Mouse (Mus musculus) WW6 (cell line): ENCODE results near the gene Tom1.

ENCODE experiments used
- DNase-seq: peaks from one replicate; pipeline ENCODE4 v3.0.0-alpha.2; 2013; ENCODE audit warnings: low read depth, low spot score

Tom1 gene

DNA sequence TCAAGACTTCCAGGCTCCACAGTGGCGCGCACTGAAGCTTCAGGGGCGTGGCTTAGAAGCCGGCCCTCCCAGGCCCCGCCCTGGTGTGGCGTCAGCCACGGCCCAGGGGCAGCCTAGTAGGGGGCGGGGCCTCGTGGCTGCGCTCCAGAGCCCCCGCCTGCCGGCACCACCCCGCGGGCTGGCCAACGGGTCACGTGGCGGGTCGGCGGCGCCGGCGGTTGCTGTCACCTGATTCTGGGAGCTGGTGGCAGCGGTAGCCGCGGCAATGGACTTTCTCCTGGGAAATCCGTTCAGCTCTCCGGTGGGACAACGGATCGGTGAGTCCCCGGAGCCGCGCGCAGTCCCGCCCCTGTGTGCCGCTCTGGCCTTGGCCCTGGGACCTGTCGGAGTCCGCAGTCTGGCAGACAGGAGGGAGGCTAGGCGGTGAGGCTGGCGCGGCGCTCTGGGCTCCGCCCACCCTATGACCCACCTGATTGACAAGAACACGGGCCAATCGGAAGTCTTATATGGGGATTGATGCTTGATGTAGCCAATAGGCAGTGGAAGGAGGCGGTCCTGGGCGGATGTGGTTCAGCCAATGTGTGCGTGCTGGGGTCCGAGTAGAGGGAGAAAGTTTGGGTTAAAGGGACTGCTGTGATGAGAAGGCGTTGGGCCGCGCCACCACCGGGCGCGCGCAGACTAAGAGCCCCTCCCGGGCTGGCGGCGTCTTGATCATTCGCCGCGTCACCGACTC lies at the start of gene Tom1:
TSS of gene Tom1 (plus strand) at position 195 of the 733 bp plus-strand sequence.
- DNase-seq = peak; percentile 97

GRCm38 (mm10) chr8:74987436-74987835 lies 46.1 kb upstream of the Tom1 start:
- DNase-seq = no peak

DNA sequence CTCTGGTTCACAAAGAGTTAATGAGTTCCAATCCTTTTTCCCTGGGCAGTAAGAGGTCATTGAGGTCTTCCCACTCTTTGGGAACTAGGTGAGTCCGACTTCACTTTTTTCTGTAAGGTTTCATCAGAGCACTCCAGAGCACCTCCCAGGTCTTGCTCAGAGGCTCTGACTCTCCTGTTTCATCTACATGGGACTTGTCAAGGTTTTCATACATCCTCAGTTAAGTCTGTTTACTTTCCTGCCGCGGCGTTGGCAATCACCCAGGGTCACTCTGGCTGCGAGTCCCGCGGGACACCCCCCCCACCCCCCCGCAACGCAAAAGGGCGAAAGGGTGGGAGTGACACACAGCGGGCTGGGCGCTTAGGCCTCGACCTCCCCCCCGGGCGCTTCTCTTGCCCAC lies 43.5 kb upstream of the Tom1 start:
- no peak for DNase-seq

DNA sequence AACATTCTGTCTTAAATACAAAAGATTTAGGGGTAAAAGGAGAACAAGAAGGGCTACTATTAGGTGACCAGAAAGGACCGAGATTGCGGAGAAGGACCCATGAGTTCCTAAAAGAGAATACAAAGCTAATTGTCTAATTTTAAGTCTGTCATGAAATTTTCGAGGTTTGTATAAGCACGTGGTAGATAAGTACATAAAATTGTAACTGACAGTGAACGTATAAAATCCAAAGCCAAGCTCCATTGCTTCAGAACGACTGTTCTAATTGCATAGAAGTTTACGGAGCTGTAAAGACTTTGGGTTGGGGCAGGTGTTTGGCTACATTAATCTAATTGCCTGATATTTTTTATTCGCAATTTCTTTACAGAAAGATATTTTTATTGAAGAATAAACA lies 40.4 kb upstream of the Tom1 start, which contains the start of gene Hmgxb4:
TSS of gene Hmgxb4 (plus strand) at position 276 of the 394 bp plus-strand sequence.
- no peak for DNase-seq

DNA sequence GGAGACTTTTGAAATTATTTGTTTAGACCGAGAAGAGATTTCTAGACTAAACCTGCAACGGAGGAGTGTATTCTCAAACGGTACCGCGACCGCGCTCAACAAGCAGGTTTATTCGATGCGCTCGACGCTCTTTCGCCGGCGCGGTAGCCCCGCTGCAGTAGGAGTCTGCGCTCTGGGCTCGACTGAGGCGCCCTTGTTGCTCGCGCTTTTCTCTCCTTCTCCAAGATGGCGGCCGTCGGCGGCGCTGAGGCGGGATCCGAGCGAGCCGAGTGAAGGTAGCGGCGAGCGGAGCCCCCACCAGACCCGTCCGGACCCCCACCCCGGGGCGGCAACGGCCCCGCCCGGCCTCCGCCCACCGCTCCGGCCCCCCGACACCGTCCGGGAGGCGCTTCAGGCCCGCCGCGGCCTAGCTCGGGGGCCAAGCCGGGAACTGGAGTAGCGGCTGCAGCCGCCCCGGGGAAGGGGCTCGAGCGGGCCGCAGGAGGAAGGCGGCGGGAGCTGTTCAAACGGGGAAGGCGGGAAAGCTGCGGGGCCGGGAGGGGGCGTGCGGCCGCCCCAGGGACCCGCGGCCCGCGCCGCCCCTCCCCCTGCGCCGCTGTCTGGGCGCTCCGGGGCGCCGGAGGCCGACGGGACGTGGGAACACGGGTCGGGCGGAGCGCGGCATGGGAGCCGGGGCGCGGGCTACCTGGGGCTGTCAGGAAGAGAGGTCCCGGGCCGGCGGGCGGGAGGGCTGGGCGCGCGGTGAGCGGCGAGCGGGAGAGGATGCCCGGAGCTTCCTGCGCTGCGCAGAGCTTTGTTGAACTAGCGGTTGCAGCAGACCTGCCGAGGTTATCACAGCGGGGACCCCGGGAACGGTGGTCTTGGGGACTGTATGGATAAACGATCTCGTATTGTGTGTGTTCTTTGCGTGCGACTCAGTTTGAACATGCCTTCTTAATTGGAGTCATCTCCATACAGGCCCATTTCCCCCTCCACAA lies 39.7 kb upstream of the Tom1 start:
- DNase-seq = no peak

GRCm38 (mm10) chr8:74994540-74994939 lies 39.0 kb upstream of the Tom1 start:
- no peak for DNase-seq

DNA sequence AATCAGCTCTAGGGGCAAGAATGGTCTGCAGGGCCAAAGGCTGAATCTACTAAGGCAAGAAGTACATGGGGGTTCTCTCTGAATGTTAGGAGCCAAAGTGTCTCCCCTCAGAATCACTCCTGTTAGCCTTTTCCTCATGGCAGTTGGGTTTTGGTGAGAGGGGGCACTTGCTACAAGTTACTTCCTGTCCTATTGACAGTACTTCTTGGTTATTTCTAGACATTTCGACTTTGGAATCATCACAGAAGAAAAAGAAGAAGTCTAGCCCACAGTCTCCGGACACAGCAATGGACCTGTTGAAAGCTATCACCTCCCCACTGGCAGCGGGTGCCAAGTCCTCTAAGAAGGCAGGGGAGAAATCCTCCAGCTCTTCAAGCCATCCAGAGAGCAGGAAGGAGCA lies 33.1 kb upstream of the Tom1 start:
- no peak for DNase-seq

GRCm38 (mm10) chr8:75008826-75009225 lies 24.7 kb upstream of the Tom1 start:
- DNase-seq = no peak

DNA sequence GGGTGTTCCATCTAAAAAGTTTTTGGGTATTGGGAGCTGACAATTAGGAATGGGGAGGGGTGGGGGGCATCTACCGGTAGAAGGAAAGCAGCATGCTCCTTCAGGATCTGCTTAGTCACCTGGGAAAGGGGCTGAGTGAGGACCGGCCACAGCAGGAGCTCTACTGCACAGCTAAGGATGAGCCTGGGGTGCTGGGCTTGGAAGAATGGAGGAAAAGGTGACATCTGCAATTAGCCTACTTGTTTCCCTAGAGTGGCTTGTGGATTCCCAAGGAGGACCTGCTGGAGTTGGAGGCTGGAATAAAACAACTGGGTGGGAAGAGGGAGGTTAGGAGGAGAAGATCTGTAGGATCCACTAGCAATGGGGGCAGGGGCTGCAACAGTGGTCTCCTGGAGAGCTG lies 19.9 kb upstream of the Tom1 start:
- no peak for DNase-seq

DNA sequence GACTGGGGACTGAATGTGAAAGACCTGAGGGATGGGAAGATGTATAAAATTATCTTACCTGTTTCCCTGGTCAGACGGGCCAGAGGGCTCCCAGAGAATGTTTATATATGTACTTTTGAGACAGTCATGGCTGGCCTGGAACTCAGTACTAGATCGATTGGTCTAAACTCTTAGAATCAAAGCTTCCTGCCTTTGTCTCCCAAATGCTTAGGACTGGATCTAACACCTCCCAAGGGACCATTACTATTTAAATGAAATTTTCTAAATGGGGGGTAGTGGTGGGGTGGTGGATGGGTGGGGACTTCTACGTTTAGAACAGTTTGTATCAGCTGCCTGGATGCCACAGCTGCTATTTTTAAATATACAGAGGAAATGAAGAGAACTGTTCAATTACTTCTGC lies 19.5 kb upstream of the Tom1 start:
- no peak for DNase-seq

- no peak for DNase-seq
These were observed 17.5 kb upstream of the Tom1 start for GRCm38 (mm10) chr8:75015981-75016380.

GRCm38 (mm10) chr8:75016422-75016821 lies 17.1 kb upstream of the Tom1 start:
- no peak for DNase-seq

DNA sequence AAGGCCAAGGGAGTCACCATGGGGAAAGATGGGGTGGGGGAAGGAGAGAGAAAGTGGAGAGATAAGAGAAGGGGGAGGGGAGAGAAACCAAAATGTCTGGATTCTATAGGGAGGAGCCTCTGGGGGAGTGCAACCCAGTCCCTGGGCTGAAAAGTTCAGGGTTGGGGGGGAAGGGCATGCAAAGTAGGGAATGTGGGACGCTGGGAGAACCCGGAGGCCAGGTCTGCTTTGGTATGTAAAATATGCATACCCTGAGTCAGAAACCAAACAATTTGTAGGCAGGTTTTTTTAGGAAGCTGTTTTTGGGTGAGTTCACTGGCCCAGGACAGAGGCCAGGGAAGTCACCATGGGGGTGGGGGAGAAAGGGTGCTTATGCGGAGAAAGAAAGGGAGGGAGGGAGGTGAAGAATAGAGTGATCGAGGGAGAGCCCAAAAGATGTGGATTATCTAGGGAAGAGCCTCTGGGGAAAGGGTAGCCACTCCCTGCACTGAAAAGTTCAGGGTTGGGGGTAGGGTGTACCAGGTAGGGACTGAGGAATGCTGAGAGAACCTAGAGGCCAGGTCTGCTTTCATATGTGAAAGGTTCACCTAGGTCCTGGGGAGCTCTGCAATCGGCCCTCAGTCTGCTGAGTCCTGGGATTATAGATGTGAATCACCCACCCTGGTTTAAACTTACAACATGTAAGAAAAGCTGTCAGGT lies 15.1 kb upstream of the Tom1 start:
- no peak for DNase-seq

GRCm38 (mm10) chr8:75023660-75024316 lies 9.7 kb upstream of the Tom1 start:
- DNase-seq = no peak

- DNase-seq = peak; percentile 61
These were observed 7.7 kb upstream of the Tom1 start for GRCm38 (mm10) chr8:75025809-75026208.

DNA sequence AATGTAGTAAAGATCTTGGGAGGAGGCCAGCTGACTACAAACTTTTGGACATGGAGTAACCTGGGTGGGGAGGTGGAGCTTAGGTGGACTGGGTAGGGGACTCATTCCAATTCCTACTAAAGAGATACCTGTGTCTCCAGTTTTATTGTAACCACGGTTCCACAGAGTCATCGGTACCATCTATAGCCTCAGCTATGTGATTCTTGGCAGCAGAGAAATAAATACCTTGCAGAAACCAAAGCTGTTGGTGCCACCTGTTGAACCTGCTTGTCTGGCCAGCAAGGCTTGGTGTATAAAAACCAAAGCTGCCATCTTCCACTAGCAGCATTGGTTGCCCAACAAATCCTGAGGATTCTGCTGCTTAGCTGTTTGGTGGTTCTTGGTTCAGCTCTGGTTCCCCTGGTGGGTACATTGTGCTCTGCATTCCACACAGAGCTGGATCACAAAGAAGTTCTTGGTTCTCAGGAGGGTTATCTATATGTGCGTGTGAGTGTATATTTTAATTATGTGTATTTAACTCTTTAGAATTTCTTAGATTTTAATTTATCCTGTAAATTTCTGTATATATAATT lies 3.0 kb upstream of the Tom1 start:
- no peak for DNase-seq

DNA sequence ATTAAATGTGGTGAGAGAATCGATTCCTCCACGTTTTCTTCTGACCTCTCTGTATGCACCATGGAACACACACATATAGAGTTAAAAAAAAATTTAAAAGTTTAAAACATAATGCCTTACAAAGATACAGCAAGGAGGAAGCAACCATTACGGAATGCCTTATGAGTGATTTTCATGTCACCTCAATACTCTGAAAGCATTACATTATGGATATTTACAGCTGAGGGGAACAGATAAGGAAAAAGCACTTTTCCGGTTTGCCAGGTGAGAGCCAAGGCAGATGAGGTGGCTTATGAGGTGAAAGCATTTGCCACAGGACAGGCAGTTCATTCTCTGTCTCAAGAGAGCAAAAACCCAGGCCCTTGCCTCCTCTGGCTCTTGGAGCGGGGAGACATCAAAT lies 544 bp upstream of the Tom1 start:
- no peak for DNase-seq

- no peak for DNase-seq
These were observed 780 bp downstream of the Tom1 start for GRCm38 (mm10) chr8:75034285-75034684.

- DNase-seq = no peak
These were observed 2.1 kb downstream of the Tom1 start for GRCm38 (mm10) chr8:75035640-75036039.

DNA sequence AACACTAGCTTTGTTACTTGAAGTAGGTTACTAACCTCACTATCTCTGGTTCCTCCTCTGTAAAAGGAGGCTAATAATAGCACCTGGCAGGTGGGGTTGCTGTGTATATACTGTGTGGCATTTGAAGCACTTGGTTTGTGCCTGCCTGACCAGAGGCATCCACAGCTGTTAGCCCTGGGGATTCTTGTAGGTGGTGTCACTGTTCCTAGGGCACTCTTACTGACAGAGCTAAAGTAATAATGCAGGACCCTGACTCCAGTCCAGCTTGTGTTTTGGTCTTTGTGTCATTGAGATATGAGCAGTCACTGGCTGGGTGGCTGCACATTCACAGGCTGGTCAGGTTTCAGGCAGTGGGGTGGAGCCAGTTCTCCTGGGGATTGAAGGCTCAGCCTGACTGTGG lies 5.0 kb downstream of the Tom1 start:
- DNase-seq = no peak

- no peak for DNase-seq
These were observed 6.2 kb downstream of the Tom1 start for GRCm38 (mm10) chr8:75039754-75040153.
